Mouse (Mus musculus): ENCODE results near the gene Wdr1. TPM values are rescaled to one million over a fixed set of nuclear protein-coding genes. Genes with fewer than 3 reads are reported as not detected.
A peak's percentile ranks its signal among the peaks of the same experiment; 100 is the strongest.
"Not testable (repeated sequence)": the region's sequence is repeated elsewhere in the genome, so short reads cannot be mapped to it uniquely, and the experiment has no call there.

The Wdr1 gene
- polyA plus RNA-seq, 1 experiment from 2014 or later, result 168 TPM

- Histone ChIP-seq H3K27me3 (ENCODE audit: insufficient read depth, poor library complexity, severe bottlenecking) (peaks cover 29% of the 10 kb centered on the region), H3K36me3 (no peaks in the 10 kb centered on the region), H3K4me1 (replicated peaks) (peaks cover 44% of the 10 kb centered on the region), H3K4me3 (no peak overlapping the region), H3K27ac (no peak overlapping the region), H3K9me3 (no peaks in the 10 kb centered on the region)
- 74% methylated on average over 7 of the region's 7 CpGs for WGBS
- no peak for DNase-seq (ENCODE audit: low spot score)
Measured at GRCm38 (mm10) chr5:38483518-38484110, 79.4 kb downstream of the Wdr1 start.

GRCm38 (mm10) chr5:38480822-38481707 lies 82.0 kb downstream of the Wdr1 start:
- peaks cover 24% of the 10 kb centered on the region for H3K27me3 ChIP-seq (ENCODE audit: insufficient read depth, poor library complexity, severe bottlenecking)
- no peaks in the 10 kb centered on the region for H3K36me3 ChIP-seq
- peak overlapping the region; percentile 84 for H3K27ac ChIP-seq
- WGBS, result 79% methylated on average over 10 of the region's 10 CpGs
- H3K4me3 ChIP-seq, result 0 out of 2 replicates have a peak overlapping the region, but pooled peaks have one; percentile 43
- no peaks in the 10 kb centered on the region for H3K9me3 ChIP-seq
- no peak for DNase-seq (ENCODE audit: low spot score)
- peaks cover 32% of the 10 kb centered on the region for H3K4me1 ChIP-seq (replicated peaks)

GRCm38 (mm10) chr5:38479908-38480725 lies 82.9 kb downstream of the Wdr1 start:
- H3K27me3 ChIP-seq (ENCODE audit: insufficient read depth, poor library complexity, severe bottlenecking), result peaks cover 21% of the 10 kb centered on the region
- H3K27ac ChIP-seq, result peak overlapping the region; percentile 84
- DNase-seq (ENCODE audit: low spot score), result peak; percentile 55
- no peaks in the 10 kb centered on the region for H3K9me3 ChIP-seq
- peak overlapping the region; percentile 43 for H3K4me3 ChIP-seq
- no peaks in the 10 kb centered on the region for H3K36me3 ChIP-seq
- H3K4me1 ChIP-seq (replicated peaks), result peaks cover 32% of the 10 kb centered on the region
- WGBS, result 20% methylated on average over 22 of the region's 22 CpGs

- Histone ChIP-seq H3K27me3 (ENCODE audit: insufficient read depth, poor library complexity, severe bottlenecking) (peaks cover 21% of the 10 kb centered on the region), H3K4me3 (peak overlapping the region; percentile 43), H3K27ac (peak overlapping the region; percentile 84), H3K4me1 (replicated peaks) (peaks cover 32% of the 10 kb centered on the region)
- H3K9me3 ChIP-seq; H3K36me3 ChIP-seq; DNase-seq (ENCODE audit: low spot score): not testable (repeated sequence)
Measured at GRCm38 (mm10) chr5:38479545-38479907, 83.5 kb downstream of the Wdr1 start.

- H3K4me1 ChIP-seq (replicated peaks), result peaks cover 32% of the 10 kb centered on the region
- H3K36me3 ChIP-seq, result no peaks in the 10 kb centered on the region
- no peaks in the 10 kb centered on the region for H3K9me3 ChIP-seq
- peaks cover 21% of the 10 kb centered on the region for H3K27me3 ChIP-seq (ENCODE audit: insufficient read depth, poor library complexity, severe bottlenecking)
- no peak for DNase-seq (ENCODE audit: low spot score)
- 52% methylated on average over 4 of the region's 4 CpGs for WGBS
- no peak overlapping the region for H3K27ac ChIP-seq
- no peak overlapping the region for H3K4me3 ChIP-seq
Measured at GRCm38 (mm10) chr5:38479027-38479426, 84.0 kb downstream of the Wdr1 start.

GRCm38 (mm10) chr5:38477731-38478445 lies 85.1 kb downstream of the Wdr1 start:
- H3K27ac ChIP-seq, result no peak overlapping the region
- no peak for DNase-seq (ENCODE audit: low spot score)
- 84% methylated on average over 7 of the region's 7 CpGs for WGBS
- H3K27me3 ChIP-seq (ENCODE audit: insufficient read depth, poor library complexity, severe bottlenecking), result peaks cover 14% of the 10 kb centered on the region
- peaks cover 30% of the 10 kb centered on the region for H3K4me1 ChIP-seq (replicated peaks)
- H3K4me3 ChIP-seq, result no peak overlapping the region
- no peaks in the 10 kb centered on the region for H3K36me3 ChIP-seq
- H3K9me3 ChIP-seq, result no peaks in the 10 kb centered on the region

- Histone ChIP-seq H3K9me3 (no peaks in the 10 kb centered on the region), H3K27me3 (ENCODE audit: insufficient read depth, poor library complexity, severe bottlenecking) (peaks cover 6% of the 10 kb centered on the region; the same call in 1 of the 2 replicates), H3K36me3 (no peaks in the 10 kb centered on the region), H3K27ac (no peak overlapping the region), H3K4me3 (no peak overlapping the region), H3K4me1 (replicated peaks) (peaks cover 29% of the 10 kb centered on the region)
- DNase-seq (ENCODE audit: low spot score), result no peak
- WGBS, result 89% methylated on average over 25 of the region's 25 CpGs
Measured at GRCm38 (mm10) chr5:38476861-38477565, 86.0 kb downstream of the Wdr1 start.

Other genes starting within 250 kb of the Wdr1 start
- gene Drd5, start 243.9 kb downstream of the Wdr1 start, polyA plus RNA-seq (2016; fragmentation: Nextera tagmentation; extraction: Ambion mirVana), result not detected in 2 replicates
- 0.11 and 0.44 TPM in 2 replicates for gene Slc2a9, start 60.1 kb downstream of the Wdr1 start, polyA plus RNA-seq (2016; fragmentation: Nextera tagmentation; extraction: Ambion mirVana)
- 32.4 and 38.1 TPM in 2 replicates for gene Zfp518b, start 121.6 kb upstream of the Wdr1 start, polyA plus RNA-seq (2016; fragmentation: Nextera tagmentation; extraction: Ambion mirVana)